Mouse (Mus musculus): ENCODE results near the gene Eif4g3. TPM values are rescaled to one million over a fixed set of nuclear protein-coding genes. Genes with fewer than 3 reads are reported as not detected.

Gene Eif4g3
- polyA plus RNA-seq, 1 experiment from 2014 or later = 17.2 TPM

GRCm38 (mm10) chr4:138029168-138029567 lies 36.3 kb downstream of the Eif4g3 start:
- Histone ChIP-seq H3K27me3 (no peaks in the 10 kb centered on the region), H3K36me3 (peaks cover 28% of the 10 kb centered on the region), H3K4me1 (replicated peaks) (peaks cover 4% of the 10 kb centered on the region; the same call in 1 of the 2 replicates), H3K4me3 (no peak overlapping the region), H3K9ac (no peak overlapping the region), H3K27ac (no peak overlapping the region), H3K9me3 (replicated peaks) (no peaks in the 10 kb centered on the region), H3K4me2 (no peak overlapping the region)
- WGBS = 92% methylated on average over 6 of the region's 6 CpGs
- ATAC-seq (replicated peaks; ENCODE audit: insufficient number of reproducible peaks, insufficient read depth, low FRiP score, low read depth) = no peak

GRCm38 (mm10) chr4:138031828-138032227 lies 39.0 kb downstream of the Eif4g3 start:
- peaks cover 30% of the 10 kb centered on the region for H3K36me3 ChIP-seq
- H3K9ac ChIP-seq = no peak overlapping the region
- no peaks in the 10 kb centered on the region for H3K9me3 ChIP-seq (replicated peaks)
- WGBS = 92% methylated on average over 10 of the region's 10 CpGs
- peaks cover 7% of the 10 kb centered on the region for H3K4me1 ChIP-seq (replicated peaks)
- no peak overlapping the region for H3K4me2 ChIP-seq
- H3K27ac ChIP-seq = no peak overlapping the region
- no peaks in the 10 kb centered on the region for H3K27me3 ChIP-seq
- H3K4me3 ChIP-seq = no peak overlapping the region
- ATAC-seq (replicated peaks; ENCODE audit: insufficient number of reproducible peaks, insufficient read depth, low FRiP score, low read depth) = no peak

- no peak for ATAC-seq (replicated peaks; ENCODE audit: insufficient number of reproducible peaks, insufficient read depth, low FRiP score, low read depth)
- Histone ChIP-seq H3K4me1 (replicated peaks) (peaks cover 20% of the 10 kb centered on the region), H3K27me3 (no peaks in the 10 kb centered on the region), H3K4me3 (no peak overlapping the region), H3K4me2 (no peak overlapping the region), H3K9me3 (replicated peaks) (no peaks in the 10 kb centered on the region), H3K9ac (no peak overlapping the region), H3K27ac (no peak overlapping the region), H3K36me3 (peaks cover 18% of the 10 kb centered on the region; the same call in 1 of the 2 replicates)
- WGBS = 76% methylated on average over 4 of the region's 4 CpGs
These were observed 41.0 kb downstream of the Eif4g3 start for GRCm38 (mm10) chr4:138033871-138034270.

- Histone ChIP-seq H3K4me2 (no peak overlapping the region), H3K36me3 (peaks cover 17% of the 10 kb centered on the region; the same call in 1 of the 2 replicates), H3K4me3 (no peak overlapping the region), H3K4me1 (replicated peaks) (peaks cover 26% of the 10 kb centered on the region), H3K27me3 (no peaks in the 10 kb centered on the region), H3K9ac (no peak overlapping the region), H3K27ac (0 out of 2 replicates have a peak overlapping the region, but pooled peaks have one; percentile 26), H3K9me3 (replicated peaks) (no peaks in the 10 kb centered on the region)
- 81% methylated on average over 9 of the region's 9 CpGs for WGBS
- ATAC-seq (replicated peaks; ENCODE audit: insufficient number of reproducible peaks, insufficient read depth, low FRiP score, low read depth) = no peak
These were observed 42.8 kb downstream of the Eif4g3 start for GRCm38 (mm10) chr4:138035435-138036120.

- Histone ChIP-seq H3K9me3 (replicated peaks) (no peaks in the 10 kb centered on the region), H3K4me3 (no peak overlapping the region), H3K9ac (no peak overlapping the region), H3K36me3 (peaks cover 13% of the 10 kb centered on the region; the same call in 1 of the 2 replicates), H3K27ac (no peak overlapping the region), H3K4me1 (replicated peaks) (peaks cover 29% of the 10 kb centered on the region), H3K4me2 (no peak overlapping the region), H3K27me3 (no peaks in the 10 kb centered on the region)
- ATAC-seq (replicated peaks; ENCODE audit: insufficient number of reproducible peaks, insufficient read depth, low FRiP score, low read depth) = no peak
- WGBS = 78% methylated on average over 8 of the region's 8 CpGs
These were observed 44.3 kb downstream of the Eif4g3 start for GRCm38 (mm10) chr4:138037110-138037509.

- no peak overlapping the region for H3K9ac ChIP-seq
- H3K9me3 ChIP-seq (replicated peaks) = no peaks in the 10 kb centered on the region
- peaks cover 12% of the 10 kb centered on the region; the same call in 1 of the 2 replicates for H3K36me3 ChIP-seq
- 53% methylated on average over 1 of the region's 1 CpGs for WGBS
- ATAC-seq (replicated peaks; ENCODE audit: insufficient number of reproducible peaks, insufficient read depth, low FRiP score, low read depth) = no peak
- peaks cover 29% of the 10 kb centered on the region for H3K4me1 ChIP-seq (replicated peaks)
- H3K4me2 ChIP-seq = no peak overlapping the region
- no peaks in the 10 kb centered on the region for H3K27me3 ChIP-seq
- no peak overlapping the region for H3K27ac ChIP-seq
- no peak overlapping the region for H3K4me3 ChIP-seq
These were observed 45.1 kb downstream of the Eif4g3 start for GRCm38 (mm10) chr4:138037896-138038295.

- WGBS = 51% methylated on average over 13 of the region's 13 CpGs
- Histone ChIP-seq H3K4me1 (replicated peaks) (peaks cover 29% of the 10 kb centered on the region), H3K27ac (peak overlapping the region; percentile 32), H3K36me3 (0 out of 2 replicates have a peak, but pooled peaks cover 10% of the 10 kb centered on the region), H3K4me3 (no peak overlapping the region), H3K9ac (no peak overlapping the region), H3K4me2 (no peak overlapping the region), H3K9me3 (replicated peaks) (no peaks in the 10 kb centered on the region), H3K27me3 (no peaks in the 10 kb centered on the region)
- peak; percentile 39; the same call in 1 of the 2 replicates for ATAC-seq (replicated peaks; ENCODE audit: insufficient number of reproducible peaks, insufficient read depth, low FRiP score, low read depth)
These were observed 45.8 kb downstream of the Eif4g3 start for GRCm38 (mm10) chr4:138038365-138039274.

GRCm38 (mm10) chr4:138039275-138039651 lies 46.4 kb downstream of the Eif4g3 start:
- Histone ChIP-seq H3K9ac (no peak overlapping the region), H3K4me2 (no peak overlapping the region), H3K36me3 (0 out of 2 replicates have a peak, but pooled peaks cover 10% of the 10 kb centered on the region), H3K27ac (no peak overlapping the region), H3K4me3 (no peak overlapping the region), H3K9me3 (replicated peaks) (no peaks in the 10 kb centered on the region), H3K27me3 (no peaks in the 10 kb centered on the region), H3K4me1 (replicated peaks) (peaks cover 29% of the 10 kb centered on the region)
- ATAC-seq (replicated peaks; ENCODE audit: insufficient number of reproducible peaks, insufficient read depth, low FRiP score, low read depth) = no peak
- WGBS = 69% methylated on average over 9 of the region's 9 CpGs

- Histone ChIP-seq H3K4me3 (no peak overlapping the region), H3K36me3 (peaks cover 16% of the 10 kb centered on the region), H3K27me3 (no peaks in the 10 kb centered on the region), H3K27ac (no peak overlapping the region), H3K4me1 (replicated peaks) (peaks cover 25% of the 10 kb centered on the region), H3K9ac (no peak overlapping the region), H3K9me3 (replicated peaks) (no peaks in the 10 kb centered on the region), H3K4me2 (no peak overlapping the region)
- 83% methylated on average over 3 of the region's 3 CpGs for WGBS
- ATAC-seq (replicated peaks; ENCODE audit: insufficient number of reproducible peaks, insufficient read depth, low FRiP score, low read depth) = no peak
These were observed 47.8 kb downstream of the Eif4g3 start for GRCm38 (mm10) chr4:138040589-138040988.

- Histone ChIP-seq H3K4me2 (no peak overlapping the region), H3K36me3 (peaks cover 26% of the 10 kb centered on the region), H3K9ac (no peak overlapping the region), H3K4me3 (no peak overlapping the region), H3K9me3 (replicated peaks) (no peaks in the 10 kb centered on the region), H3K27me3 (no peaks in the 10 kb centered on the region), H3K27ac (no peak overlapping the region), H3K4me1 (replicated peaks) (peaks cover 22% of the 10 kb centered on the region)
- WGBS = 78% methylated on average over 12 of the region's 12 CpGs
- ATAC-seq (replicated peaks; ENCODE audit: insufficient number of reproducible peaks, insufficient read depth, low FRiP score, low read depth) = no peak
These were observed 48.9 kb downstream of the Eif4g3 start for GRCm38 (mm10) chr4:138041566-138042256.

GRCm38 (mm10) chr4:138042257-138042589 lies 49.4 kb downstream of the Eif4g3 start:
- Histone ChIP-seq H3K9ac (no peak overlapping the region), H3K9me3 (replicated peaks) (no peaks in the 10 kb centered on the region), H3K4me2 (no peak overlapping the region), H3K4me3 (no peak overlapping the region), H3K36me3 (peaks cover 28% of the 10 kb centered on the region), H3K27me3 (no peaks in the 10 kb centered on the region), H3K4me1 (replicated peaks) (peaks cover 20% of the 10 kb centered on the region), H3K27ac (no peak overlapping the region)
- WGBS = 65% methylated on average over 2 of the region's 2 CpGs
- ATAC-seq (replicated peaks; ENCODE audit: insufficient number of reproducible peaks, insufficient read depth, low FRiP score, low read depth) = no peak
